Comparison of ENCODE assay signal across 8 mouse cellular contexts in genomic region chr2:30687121-30687551, GRCm38 (mm10).
DNase-seq lines count a peak whose midpoint lies in the region; ATAC-seq and TF ChIP-seq lines count a peak whose summit lies in the region.

No protein-coding gene starts in this region.

- H3K4me3 ChIP-seq in heart, embryonic 14.5 days (ENCODE audit: control insufficient read depth in 1 of 2, insufficient read depth in 1 of 2, low read depth in 1 of 2, low read length in 2 of 2) = no peak overlapping the region
- H3K4me3 ChIP-seq in kidney, embryonic 15.5 days (replicated peaks) = no peak overlapping the region
- H3K4me3 ChIP-seq in lung, postnatal 0 days (ENCODE audit: low read depth, low read length) = no peak overlapping the region

- 2% methylated on average over 23 of the region's 23 CpGs for WGBS in heart, embryonic 14.5 days
- WGBS in kidney, embryonic 15.5 days = 10% methylated on average over 23 of the region's 23 CpGs
- 11% methylated on average over 23 of the region's 23 CpGs for WGBS in lung, postnatal 0 days

- ATAC-seq in cerebellum, adult (ENCODE audit: insufficient number of reproducible peaks, low FRiP score, low TSS enrichment) = no peak
- 0 out of 2 replicates have a peak, but pooled peaks have one; percentile 30 for ATAC-seq in heart, embryonic 14.5 days (ENCODE audit: insufficient number of reproducible peaks, insufficient read depth, low FRiP score, low read depth)
- 0 out of 2 replicates have a peak, but pooled peaks have one; percentile 4 for ATAC-seq in kidney, embryonic 15.5 days (replicated peaks; ENCODE audit: low FRiP score)
- ATAC-seq in lung, postnatal 0 days = peak; percentile 29

- H3K9ac ChIP-seq in heart, embryonic 14.5 days (ENCODE audit: low read length) = peak overlapping the region; percentile 52
- H3K9ac ChIP-seq in kidney, embryonic 15.5 days = peak overlapping the region; percentile 15; the same call in 1 of the 2 replicates
- no peak overlapping the region for H3K9ac ChIP-seq in lung, postnatal 0 days (replicated peaks; ENCODE audit: low read depth)

- peak; percentile 59 to 67 for DNase-seq in cerebellum, postnatal 14 days
- peak; percentile 82 for DNase-seq in embryo, embryonic 11 days
- peak; percentile 65 for DNase-seq in lung, postnatal 0 days (ENCODE audit: low spot score)
- peak; percentile 61 to 62 for DNase-seq in right cerebral cortex, adult 2 months (ENCODE audit: low spot score in 2 of 2)
- DNase-seq in thymus, postnatal 25 days = no peak

- TF ChIP-seq CTCF in lung, postnatal 0 days (IDR thresholded peaks at IDR 0.05) = no peak; the same call in 1 of the 2 replicates

- peak overlapping the region; percentile 42 to 92 for H3K27ac ChIP-seq in heart, embryonic 14.5 days (replicated peaks in 1 of 2; ENCODE audit: control insufficient read depth in 1 of 2, insufficient read depth in 1 of 2, low read depth in 2 of 2, low read length in 2 of 2)
- peak overlapping the region; percentile 90 for H3K27ac ChIP-seq in kidney, embryonic 15.5 days
- H3K27ac ChIP-seq in lung, postnatal 0 days (ENCODE audit: low read length) = peak overlapping the region; percentile 39

- TF ChIP-seq EP300 in lung, postnatal 0 days (IDR thresholded peaks at IDR 0.05) = no peak; the same call in 1 of the 2 replicates

- H3K27me3 ChIP-seq in heart, embryonic 14.5 days (ENCODE audit: control insufficient read depth, insufficient read depth, low read length) = no peaks in the 10 kb centered on the region
- H3K27me3 ChIP-seq in kidney, embryonic 15.5 days = no peaks in the 10 kb centered on the region
- H3K27me3 ChIP-seq in lung, postnatal 0 days (replicated peaks; ENCODE audit: insufficient read depth, low read length) = no peaks in the 10 kb centered on the region

- H3K4me1 ChIP-seq in heart, embryonic 14.5 days (ENCODE audit: control insufficient read depth in 2 of 2, insufficient read depth in 2 of 2, low read length in 2 of 2) = peaks cover 44 to 46% of the 10 kb centered on the region in 2 experiments
- H3K4me1 ChIP-seq in kidney, embryonic 15.5 days = peaks cover 79% of the 10 kb centered on the region
- H3K4me1 ChIP-seq in lung, postnatal 0 days (ENCODE audit: insufficient read depth, low read depth, low read length) = peaks cover 11% of the 10 kb centered on the region

- no peaks in the 10 kb centered on the region for H3K9me3 ChIP-seq in heart, embryonic 14.5 days (ENCODE audit: control insufficient read depth, low read length)
- H3K9me3 ChIP-seq in kidney, embryonic 15.5 days (replicated peaks) = no peaks in the 10 kb centered on the region
- H3K9me3 ChIP-seq in lung, postnatal 0 days (ENCODE audit: low read length) = no peaks in the 10 kb centered on the region

- H3K4me2 ChIP-seq in heart, embryonic 14.5 days (ENCODE audit: low read length) = peak overlapping the region; percentile 37
- H3K4me2 ChIP-seq in kidney, embryonic 15.5 days = peak overlapping the region; percentile 26
- H3K4me2 ChIP-seq in lung, postnatal 0 days (replicated peaks; ENCODE audit: low read depth, low read length) = no peak overlapping the region

- H3K36me3 ChIP-seq in heart, embryonic 14.5 days (ENCODE audit: control insufficient read depth, insufficient read depth, low read length) = no peaks in the 10 kb centered on the region
- H3K36me3 ChIP-seq in kidney, embryonic 15.5 days = no peaks in the 10 kb centered on the region
- H3K36me3 ChIP-seq in lung, postnatal 0 days (ENCODE audit: insufficient read depth, low read length) = no peaks in the 10 kb centered on the region

Comparison
In these comparisons a context has a peak if more than half of its experiments do, and no peak if none do; other contexts are left out.
1. H3K27ac ChIP-seq: peak in every context shown above with its lines; median percentile 90 in kidney, embryonic 15.5 days; 67 in heart, embryonic 14.5 days; 39 in lung, postnatal 0 days.